Mouse (Mus musculus) heart, adult 2 months (tissue): ENCODE results near the gene Ddx54. TPM values are rescaled to one million over a fixed set of nuclear protein-coding genes. Genes with fewer than 3 reads are reported as not detected.
A peak's percentile ranks its signal among the peaks of the same experiment; 100 is the strongest.

Experiments used
- DNase-seq, 2 experiments: peaks; one replicate each; pipeline ENCODE4 v3.0.0; 2021
- H3K27ac ChIP-seq: fragments of 200-600 bp; 2 replicates; pipeline ENCODE4 v1.8.1; 2022
- H3K27me3 ChIP-seq: fragments of 200-500 bp; 2 replicates; pipeline ENCODE4 v1.6.1; 2012; ENCODE audit warnings: mild to moderate bottlenecking, low read length, inconsistent platforms, mixed read lengths; ENCODE audit not compliant: control insufficient read depth, insufficient read depth
- H3K36me3 ChIP-seq: fragments of 200-500 bp; 2 replicates; pipeline ENCODE4 v1.6.1; 2012; ENCODE audit warnings: low read length, inconsistent platforms; ENCODE audit not compliant: control insufficient read depth, insufficient read depth
- H3K4me1 ChIP-seq: fragments of 200-500 bp; 2 replicates; pipeline ENCODE4 v1.6.1; 2011; ENCODE audit warnings: low read length; ENCODE audit not compliant: control insufficient read depth, insufficient read depth
- H3K4me3 ChIP-seq: fragments of 200-600 bp; 2 replicates; pipeline ENCODE4 v1.8.1; 2022
- H3K79me2 ChIP-seq: fragments of 200-500 bp; replicated peaks from 2 replicates; pipeline ENCODE4 v1.6.1; 2012; ENCODE audit warnings: mild to moderate bottlenecking, inconsistent platforms, low read length, moderate library complexity, mixed read lengths; ENCODE audit not compliant: control insufficient read depth, insufficient read depth
- H3K9ac ChIP-seq: fragments of 200-500 bp; 2 replicates; pipeline ENCODE4 v1.6.1; 2012; ENCODE audit warnings: low read depth, mild to moderate bottlenecking, control low read depth, inconsistent platforms, low read length, mixed read lengths
- CTCF ChIP-seq: fragments of 200-600 bp; IDR thresholded peaks from 2 replicates; pipeline ENCODE4 v1.8.1; 2022; ENCODE audit warnings: antibody characterized with exemption, mild to moderate bottlenecking, moderate library complexity
- EP300 ChIP-seq: fragments of 200-500 bp; IDR thresholded peaks from 2 replicates; pipeline ENCODE4 v1.6.1; 2011; ENCODE audit warnings: low read depth, low read length, control low read depth; ENCODE audit not compliant: insufficient read depth
- POLR2A ChIP-seq: fragments of 200-500 bp; IDR thresholded peaks from 2 replicates; pipeline ENCODE4 v1.6.1; 2011; ENCODE audit warnings: mild to moderate bottlenecking, low read depth, low read length, control low read depth; ENCODE audit not compliant: insufficient read depth
- WGBS: fragments of 180-500 bp; shearing (Covaris S2); methylation state at CpG from one replicate; pipeline ENCODE4 v1.1.7; 2018; 5-methylcytosine and 5-hydroxymethylcytosine counted together
- intact Hi-C: fragments of 180-260 bp; cut with DNase I; formaldehyde crosslinking; loops from one replicate; pipeline ENCODE4 v1.15.1; 2025
- polyA plus RNA-seq: library from polyadenylated mRNA; depleted of rRNA; stranded (reverse); fragments of >200 nt; gene quantifications from 2 replicates; pipeline ENCODE4 v1.2.3, GENCODE M21; 2012
- total RNA-seq, 2 experiments: library from RNA; stranded (reverse); gene quantifications; 2 replicates each; pipeline ENCODE4 v1.2.3; 2021

The Ddx54 gene
- total and polyA plus RNA-seq, 3 experiments = 16.2 to 22.5 (median 21.4) TPM

GRCm38 (mm10) chr5:120647361-120647760 is 34.8 kb downstream of the Ddx54 start:
- Histone ChIP-seq H3K36me3 (no peaks in the 10 kb centered on the region), H3K4me1 (0 out of 2 replicates have a peak, but pooled peaks cover 1% of the 10 kb centered on the region), H3K27me3 (peaks cover 4% of the 10 kb centered on the region), H3K9ac (no peak overlapping the region), H3K27ac (no peak overlapping the region), H3K4me3 (no peak overlapping the region), H3K79me2 (no peaks in the 10 kb centered on the region)
- DNase-seq = no peak
- intact Hi-C loops = no loop called here
- TF ChIP-seq EP300 (no peak), CTCF (no peak), POLR2A (no peak)
- WGBS = 59% methylated on average over 4 of the region's 4 CpGs

GRCm38 (mm10) chr5:120647814-120648491 is 35.4 kb downstream of the Ddx54 start:
- 21% methylated on average over 12 of the region's 12 CpGs for WGBS
- Histone ChIP-seq H3K4me3 (no peak overlapping the region), H3K4me1 (0 out of 2 replicates have a peak, but pooled peaks cover 1% of the 10 kb centered on the region), H3K79me2 (no peaks in the 10 kb centered on the region), H3K9ac (no peak overlapping the region), H3K36me3 (no peaks in the 10 kb centered on the region), H3K27ac (no peak overlapping the region), H3K27me3 (peaks cover 4% of the 10 kb centered on the region)
- intact Hi-C loops = no loop called here
- no peak for DNase-seq
- TF ChIP-seq EP300 (no peak), CTCF (no peak), POLR2A (no peak)

- no peak for TF ChIP-seq POLR2A
- peak; percentile 66 for TF ChIP-seq CTCF
- H3K27me3 ChIP-seq = peaks cover 4% of the 10 kb centered on the region
- H3K9ac ChIP-seq = no peak within 1 kb of the TSS
- H3K27ac ChIP-seq = no peak within 1 kb of the TSS
- no peaks in the 10 kb centered on the region for H3K36me3 ChIP-seq
- peak; percentile 54 to 56 for DNase-seq
- intact Hi-C loops = no loop called here
- peak within 1 kb of the TSS; percentile 36 for H3K4me3 ChIP-seq
- under 1% methylated on average over 46 of the region's 53 CpGs for WGBS
- H3K79me2 ChIP-seq = no peaks in the 10 kb centered on the region
- 0 out of 2 replicates have a peak, but pooled peaks cover 1% of the 10 kb centered on the region for H3K4me1 ChIP-seq
Measured at GRCm38 (mm10) chr5:120648569-120649373, 36.2 kb downstream of the Ddx54 start, which contains the start of gene Rasal1. Gene Rasal1, plus strand, starts transcription at chr5:120648812.

- Histone ChIP-seq H3K79me2 (no peaks in the 10 kb centered on the region), H3K27ac (no peak overlapping the region), H3K27me3 (peaks cover 4% of the 10 kb centered on the region), H3K4me3 (peak overlapping the region; percentile 36; the same call in 1 of the 2 replicates), H3K9ac (no peak overlapping the region), H3K4me1 (0 out of 2 replicates have a peak, but pooled peaks cover 1% of the 10 kb centered on the region), H3K36me3 (no peaks in the 10 kb centered on the region)
- WGBS = 7% methylated on average over 21 of the region's 21 CpGs
- no peak for DNase-seq
- intact Hi-C loops = no loop called here
- TF ChIP-seq POLR2A (no peak), EP300 (no peak), CTCF (no peak)
Measured at GRCm38 (mm10) chr5:120649374-120649933, 36.9 kb downstream of the Ddx54 start.

- no peak for DNase-seq
- Histone ChIP-seq H3K4me3 (no peak overlapping the region), H3K27me3 (peaks cover 4% of the 10 kb centered on the region), H3K4me1 (0 out of 2 replicates have a peak, but pooled peaks cover 1% of the 10 kb centered on the region), H3K79me2 (no peaks in the 10 kb centered on the region), H3K27ac (no peak overlapping the region), H3K9ac (no peak overlapping the region), H3K36me3 (no peaks in the 10 kb centered on the region)
- intact Hi-C loops = no loop called here
- WGBS = 19% methylated on average over 13 of the region's 13 CpGs
- TF ChIP-seq CTCF (no peak), POLR2A (no peak), EP300 (no peak)
Measured at GRCm38 (mm10) chr5:120649938-120650337, 37.4 kb downstream of the Ddx54 start.
